Mouse (Mus musculus) lung, embryonic 16.5 days (tissue): ENCODE measurements around the gene Mprip. TPM values are rescaled to one million over a fixed set of nuclear protein-coding genes. Genes with fewer than 3 reads are reported as not detected.

ENCODE experiments used
- ATAC-seq: fragments of 200-750 bp; cut with Nextera tagmentation; 2 replicates; pipeline ENCODE4 v1.8.0; 2017; ENCODE audit warnings: low read depth, mild to moderate bottlenecking, moderate library complexity
- H3K27ac ChIP-seq: fragments of 300-500 bp; sonication (generic); 2 replicates; pipeline ENCODE4 v1.5.1; 2014; ENCODE audit warnings: mild to moderate bottlenecking, control low read depth, low read length
- H3K27me3 ChIP-seq: fragments of 300-500 bp; sonication (generic); 2 replicates; pipeline ENCODE4 v1.6.1; 2014; ENCODE audit warnings: low read depth, low read length, mixed read lengths; ENCODE audit not compliant: control insufficient read depth, insufficient read depth
- H3K36me3 ChIP-seq: fragments of 300-500 bp; sonication (generic); 2 replicates; pipeline ENCODE4 v1.6.1; 2014; ENCODE audit warnings: low read length; ENCODE audit not compliant: control insufficient read depth, insufficient read depth
- H3K4me1 ChIP-seq: fragments of 300-500 bp; sonication (generic); replicated peaks from 2 replicates; pipeline ENCODE4 v1.6.1; 2014; ENCODE audit warnings: low read length, mixed read lengths; ENCODE audit not compliant: control insufficient read depth, insufficient read depth
- H3K4me2 ChIP-seq: fragments of 300-500 bp; sonication (generic); 2 replicates; pipeline ENCODE4 v1.6.1; 2014; ENCODE audit warnings: low read depth, low read length, control low read depth
- H3K4me3 ChIP-seq: fragments of 300-500 bp; sonication (generic); 2 replicates; pipeline ENCODE4 v1.5.1; 2014; ENCODE audit warnings: mild to moderate bottlenecking, low read length, control low read depth
- H3K9ac ChIP-seq: fragments of 300-500 bp; sonication (generic); 2 replicates; pipeline ENCODE4 v1.6.1; 2014; ENCODE audit warnings: low read length, control low read depth
- H3K9me3 ChIP-seq: fragments of 300-500 bp; sonication (generic); 2 replicates; pipeline ENCODE4 v1.6.1; 2016; ENCODE audit warnings: low read length; ENCODE audit not compliant: control insufficient read depth
- WGBS: fragments of 180-500 bp; shearing (Covaris S2); extraction: QIAGEN DNeasy Blood & Tissue Kit; methylation state at CpG from one replicate; pipeline ENCODE4 v1.1.7; 2014; 5-methylcytosine and 5-hydroxymethylcytosine counted together
- polyA plus RNA-seq: library from polyadenylated mRNA; unstranded; fragments of >200 nt; fragmentation: Nextera tagmentation; extraction: Ambion mirVana; gene quantifications from 2 replicates; pipeline ENCODE4 v1.2.1, GENCODE M21; 2015

Gene Mprip
- polyA plus RNA-seq, 1 experiment from 2014 or later, result 52.9 TPM

- no peak overlapping the region for H3K9ac ChIP-seq
- 72% methylated on average over 4 of the region's 4 CpGs for WGBS
- H3K36me3 ChIP-seq, result no peaks in the 10 kb centered on the region
- H3K27ac ChIP-seq, result no peak overlapping the region
- no peak overlapping the region for H3K4me2 ChIP-seq
- H3K9me3 ChIP-seq, result no peaks in the 10 kb centered on the region
- no peak overlapping the region for H3K4me3 ChIP-seq
- ATAC-seq, result no peak
- peaks cover 32% of the 10 kb centered on the region for H3K4me1 ChIP-seq
- H3K27me3 ChIP-seq, result no peaks in the 10 kb centered on the region
Observed at GRCm38 (mm10) chr11:59631980-59632379, 29.1 kb upstream of the Mprip start.

- Histone ChIP-seq H3K9me3 (no peaks in the 10 kb centered on the region), H3K9ac (no peak overlapping the region), H3K4me3 (no peak overlapping the region), H3K4me1 (peaks cover 32% of the 10 kb centered on the region), H3K27me3 (no peaks in the 10 kb centered on the region), H3K27ac (no peak overlapping the region), H3K4me2 (no peak overlapping the region), H3K36me3 (no peaks in the 10 kb centered on the region)
- no peak for ATAC-seq
- WGBS, result 27% methylated on average over 5 of the region's 5 CpGs
Observed at GRCm38 (mm10) chr11:59633037-59633436, 28.1 kb upstream of the Mprip start.

GRCm38 (mm10) chr11:59634001-59634660 is 27.0 kb upstream of the Mprip start:
- H3K4me2 ChIP-seq, result no peak overlapping the region
- H3K36me3 ChIP-seq, result 0 out of 2 replicates have a peak, but pooled peaks cover 2% of the 10 kb centered on the region
- H3K4me1 ChIP-seq, result peaks cover 30% of the 10 kb centered on the region
- no peaks in the 10 kb centered on the region for H3K9me3 ChIP-seq
- H3K27me3 ChIP-seq, result no peaks in the 10 kb centered on the region
- H3K9ac ChIP-seq, result no peak overlapping the region
- peak; percentile 51 for ATAC-seq
- 51% methylated on average over 7 of the region's 7 CpGs for WGBS
- peak overlapping the region; percentile 32; the same call in 1 of the 2 replicates for H3K27ac ChIP-seq
- no peak overlapping the region for H3K4me3 ChIP-seq

GRCm38 (mm10) chr11:59635251-59635795 is 25.8 kb upstream of the Mprip start:
- peak overlapping the region; percentile 15; the same call in 1 of the 2 replicates for H3K27ac ChIP-seq
- no peaks in the 10 kb centered on the region for H3K9me3 ChIP-seq
- 41% methylated on average over 9 of the region's 9 CpGs for WGBS
- no peak overlapping the region for H3K4me3 ChIP-seq
- H3K4me2 ChIP-seq, result no peak overlapping the region
- no peak overlapping the region for H3K9ac ChIP-seq
- peaks cover 38% of the 10 kb centered on the region for H3K4me1 ChIP-seq
- no peaks in the 10 kb centered on the region for H3K27me3 ChIP-seq
- 0 out of 2 replicates have a peak, but pooled peaks cover 2% of the 10 kb centered on the region for H3K36me3 ChIP-seq
- no peak for ATAC-seq

- H3K4me1 ChIP-seq, result peaks cover 38% of the 10 kb centered on the region
- H3K9me3 ChIP-seq, result no peaks in the 10 kb centered on the region
- H3K27ac ChIP-seq, result peak overlapping the region; percentile 60
- no peaks in the 10 kb centered on the region for H3K27me3 ChIP-seq
- no peak overlapping the region for H3K4me3 ChIP-seq
- H3K9ac ChIP-seq, result no peak overlapping the region
- WGBS, result 59% methylated on average over 12 of the region's 12 CpGs
- 0 out of 2 replicates have a peak, but pooled peaks cover 2% of the 10 kb centered on the region for H3K36me3 ChIP-seq
- ATAC-seq, result peak; percentile 59
- no peak overlapping the region for H3K4me2 ChIP-seq
Observed at GRCm38 (mm10) chr11:59635821-59636694, 25.0 kb upstream of the Mprip start.

- H3K9ac ChIP-seq, result no peak overlapping the region
- H3K27ac ChIP-seq, result peak overlapping the region; percentile 60
- 66% methylated on average over 7 of the region's 7 CpGs for WGBS
- H3K9me3 ChIP-seq, result no peaks in the 10 kb centered on the region
- H3K27me3 ChIP-seq, result no peaks in the 10 kb centered on the region
- H3K4me1 ChIP-seq, result peaks cover 38% of the 10 kb centered on the region
- no peak overlapping the region for H3K4me3 ChIP-seq
- 0 out of 2 replicates have a peak, but pooled peaks cover 2% of the 10 kb centered on the region for H3K36me3 ChIP-seq
- ATAC-seq, result no peak
- no peak overlapping the region for H3K4me2 ChIP-seq
Observed at GRCm38 (mm10) chr11:59636695-59637414, 24.2 kb upstream of the Mprip start.

- H3K9me3 ChIP-seq, result no peaks in the 10 kb centered on the region
- H3K27me3 ChIP-seq, result no peaks in the 10 kb centered on the region
- no peak overlapping the region for H3K27ac ChIP-seq
- H3K4me2 ChIP-seq, result no peak overlapping the region
- H3K4me1 ChIP-seq, result peaks cover 31% of the 10 kb centered on the region
- 42% methylated on average over 4 of the region's 4 CpGs for WGBS
- no peak overlapping the region for H3K4me3 ChIP-seq
- 0 out of 2 replicates have a peak, but pooled peaks cover 2% of the 10 kb centered on the region for H3K36me3 ChIP-seq
- no peak for ATAC-seq
- H3K9ac ChIP-seq, result no peak overlapping the region
Observed at GRCm38 (mm10) chr11:59639957-59640643, 21.0 kb upstream of the Mprip start.

- Histone ChIP-seq H3K4me1 (peaks cover 25% of the 10 kb centered on the region), H3K4me3 (no peak overlapping the region), H3K9me3 (no peaks in the 10 kb centered on the region), H3K36me3 (0 out of 2 replicates have a peak, but pooled peaks cover 2% of the 10 kb centered on the region), H3K27me3 (no peaks in the 10 kb centered on the region), H3K9ac (no peak overlapping the region), H3K27ac (no peak overlapping the region), H3K4me2 (no peak overlapping the region)
- 45% methylated on average over 5 of the region's 5 CpGs for WGBS
- ATAC-seq, result no peak
Observed at GRCm38 (mm10) chr11:59641227-59641626, 19.9 kb upstream of the Mprip start.
